Mouse (Mus musculus): Measurements from ENCODE around the gene Gsg1l. TPM values are rescaled to one million over a fixed set of nuclear protein-coding genes. Genes with fewer than 3 reads are reported as not detected.

The Gsg1l gene
- polyA plus RNA-seq, 1 experiment from 2014 or later: 0.70 TPM

- Histone ChIP-seq H3K27ac (replicated peaks; ENCODE audit: low read depth, low read length) (no peak overlapping the region), H3K27me3 (ENCODE audit: control insufficient read depth, insufficient read depth, low read length) (no peaks in the 10 kb centered on the region), H3K9ac (replicated peaks; ENCODE audit: low read length) (no peak overlapping the region), H3K4me3 (ENCODE audit: low read depth, low read length) (no peak overlapping the region), H3K9me3 (replicated peaks; ENCODE audit: control insufficient read depth, low read length) (no peaks in the 10 kb centered on the region), H3K36me3 (replicated peaks; ENCODE audit: control insufficient read depth, insufficient read depth, low read depth, low read length) (peaks cover 16% of the 10 kb centered on the region), H3K4me1 (ENCODE audit: control insufficient read depth, insufficient read depth, low read length) (no peaks in the 10 kb centered on the region), H3K4me2 (ENCODE audit: low read depth, low read length) (no peak overlapping the region)
- ATAC-seq (replicated peaks; ENCODE audit: insufficient number of reproducible peaks, low FRiP score, low TSS enrichment, low read depth) (no peak), DNase-seq (ENCODE audit: low spot score) (no peak)
- WGBS: 95% methylated on average over 11 of the region's 11 CpGs
These were observed 18.2 kb upstream of the Gsg1l start for GRCm38 (mm10) chr7:126100440-126100839.

- 82% methylated on average over 2 of the region's 2 CpGs for WGBS
- Histone ChIP-seq H3K27me3 (ENCODE audit: control insufficient read depth, insufficient read depth, low read length) (no peaks in the 10 kb centered on the region), H3K27ac (replicated peaks; ENCODE audit: low read depth, low read length) (no peak overlapping the region), H3K4me3 (ENCODE audit: low read depth, low read length) (no peak overlapping the region), H3K4me1 (ENCODE audit: control insufficient read depth, insufficient read depth, low read length) (no peaks in the 10 kb centered on the region), H3K9ac (replicated peaks; ENCODE audit: low read length) (no peak overlapping the region), H3K4me2 (ENCODE audit: low read depth, low read length) (no peak overlapping the region), H3K9me3 (replicated peaks; ENCODE audit: control insufficient read depth, low read length) (no peaks in the 10 kb centered on the region), H3K36me3 (replicated peaks; ENCODE audit: control insufficient read depth, insufficient read depth, low read depth, low read length) (peaks cover 16% of the 10 kb centered on the region)
- ATAC-seq (replicated peaks; ENCODE audit: insufficient number of reproducible peaks, low FRiP score, low TSS enrichment, low read depth) (no peak), DNase-seq (ENCODE audit: low spot score) (no peak)
These were observed 17.6 kb upstream of the Gsg1l start for GRCm38 (mm10) chr7:126099835-126100234.

GRCm38 (mm10) chr7:126099163-126099775, 17.1 kb upstream of the Gsg1l start:
- H3K27ac ChIP-seq (replicated peaks; ENCODE audit: low read depth, low read length): no peak overlapping the region
- no peaks in the 10 kb centered on the region for H3K4me1 ChIP-seq (ENCODE audit: control insufficient read depth, insufficient read depth, low read length)
- DNase-seq (ENCODE audit: low spot score) (no peak), ATAC-seq (replicated peaks; ENCODE audit: insufficient number of reproducible peaks, low FRiP score, low TSS enrichment, low read depth) (no peak)
- H3K9ac ChIP-seq (replicated peaks; ENCODE audit: low read length): no peak overlapping the region
- H3K4me3 ChIP-seq (ENCODE audit: low read depth, low read length): no peak overlapping the region
- 94% methylated on average over 7 of the region's 7 CpGs for WGBS
- H3K27me3 ChIP-seq (ENCODE audit: control insufficient read depth, insufficient read depth, low read length): no peaks in the 10 kb centered on the region
- no peak overlapping the region for H3K4me2 ChIP-seq (ENCODE audit: low read depth, low read length)
- H3K36me3 ChIP-seq (replicated peaks; ENCODE audit: control insufficient read depth, insufficient read depth, low read depth, low read length): peaks cover 16% of the 10 kb centered on the region
- no peaks in the 10 kb centered on the region for H3K9me3 ChIP-seq (replicated peaks; ENCODE audit: control insufficient read depth, low read length)

GRCm38 (mm10) chr7:126097219-126097915, 15.2 kb upstream of the Gsg1l start:
- Histone ChIP-seq H3K4me1 (ENCODE audit: control insufficient read depth, insufficient read depth, low read length) (no peaks in the 10 kb centered on the region), H3K4me3 (ENCODE audit: low read depth, low read length) (no peak overlapping the region), H3K27me3 (ENCODE audit: control insufficient read depth, insufficient read depth, low read length) (no peaks in the 10 kb centered on the region), H3K36me3 (replicated peaks; ENCODE audit: control insufficient read depth, insufficient read depth, low read depth, low read length) (peaks cover 15% of the 10 kb centered on the region), H3K9ac (replicated peaks; ENCODE audit: low read length) (no peak overlapping the region), H3K27ac (replicated peaks; ENCODE audit: low read depth, low read length) (no peak overlapping the region), H3K4me2 (ENCODE audit: low read depth, low read length) (no peak overlapping the region), H3K9me3 (replicated peaks; ENCODE audit: control insufficient read depth, low read length) (no peaks in the 10 kb centered on the region)
- ATAC-seq (replicated peaks; ENCODE audit: insufficient number of reproducible peaks, low FRiP score, low TSS enrichment, low read depth): no peak
- DNase-seq (ENCODE audit: low spot score): no peak
- 72% methylated on average over 7 of the region's 9 CpGs for WGBS

GRCm38 (mm10) chr7:126096596-126096995, 14.4 kb upstream of the Gsg1l start:
- Histone ChIP-seq H3K27ac (replicated peaks; ENCODE audit: low read depth, low read length) (no peak overlapping the region), H3K9ac (replicated peaks; ENCODE audit: low read length) (no peak overlapping the region), H3K27me3 (ENCODE audit: control insufficient read depth, insufficient read depth, low read length) (no peaks in the 10 kb centered on the region), H3K4me3 (ENCODE audit: low read depth, low read length) (no peak overlapping the region), H3K4me2 (ENCODE audit: low read depth, low read length) (no peak overlapping the region), H3K36me3 (replicated peaks; ENCODE audit: control insufficient read depth, insufficient read depth, low read depth, low read length) (peaks cover 9% of the 10 kb centered on the region), H3K4me1 (ENCODE audit: control insufficient read depth, insufficient read depth, low read length) (no peaks in the 10 kb centered on the region), H3K9me3 (replicated peaks; ENCODE audit: control insufficient read depth, low read length) (no peaks in the 10 kb centered on the region)
- DNase-seq (ENCODE audit: low spot score) (no peak), ATAC-seq (replicated peaks; ENCODE audit: insufficient number of reproducible peaks, low FRiP score, low TSS enrichment, low read depth) (no peak)
- WGBS: 87% methylated on average over 5 of the region's 5 CpGs

- no peak for ATAC-seq (replicated peaks; ENCODE audit: insufficient number of reproducible peaks, low FRiP score, low TSS enrichment, low read depth)
- peaks cover 3% of the 10 kb centered on the region for H3K36me3 ChIP-seq (replicated peaks; ENCODE audit: control insufficient read depth, insufficient read depth, low read depth, low read length)
- no peak for DNase-seq (ENCODE audit: low spot score)
- H3K4me1 ChIP-seq (ENCODE audit: control insufficient read depth, insufficient read depth, low read length): no peaks in the 10 kb centered on the region
- H3K9me3 ChIP-seq (replicated peaks; ENCODE audit: control insufficient read depth, low read length): no peaks in the 10 kb centered on the region
- H3K9ac ChIP-seq (replicated peaks; ENCODE audit: low read length): no peak overlapping the region
- no peak overlapping the region for H3K4me2 ChIP-seq (ENCODE audit: low read depth, low read length)
- no peak overlapping the region for H3K4me3 ChIP-seq (ENCODE audit: low read depth, low read length)
- WGBS: 91% methylated on average over 5 of the region's 5 CpGs
- H3K27me3 ChIP-seq (ENCODE audit: control insufficient read depth, insufficient read depth, low read length): no peaks in the 10 kb centered on the region
- no peak overlapping the region for H3K27ac ChIP-seq (replicated peaks; ENCODE audit: low read depth, low read length)
These were observed 12.5 kb upstream of the Gsg1l start for GRCm38 (mm10) chr7:126094738-126095137.

- no peaks in the 10 kb centered on the region for H3K9me3 ChIP-seq (replicated peaks; ENCODE audit: control insufficient read depth, low read length)
- DNase-seq (ENCODE audit: low spot score) (no peak), ATAC-seq (replicated peaks; ENCODE audit: insufficient number of reproducible peaks, low FRiP score, low TSS enrichment, low read depth) (no peak)
- 45% methylated on average over 3 of the region's 3 CpGs for WGBS
- no peak overlapping the region for H3K4me2 ChIP-seq (ENCODE audit: low read depth, low read length)
- no peaks in the 10 kb centered on the region for H3K36me3 ChIP-seq (replicated peaks; ENCODE audit: control insufficient read depth, insufficient read depth, low read depth, low read length)
- no peak overlapping the region for H3K9ac ChIP-seq (replicated peaks; ENCODE audit: low read length)
- no peak overlapping the region for H3K27ac ChIP-seq (replicated peaks; ENCODE audit: low read depth, low read length)
- no peaks in the 10 kb centered on the region for H3K27me3 ChIP-seq (ENCODE audit: control insufficient read depth, insufficient read depth, low read length)
- H3K4me3 ChIP-seq (ENCODE audit: low read depth, low read length): no peak overlapping the region
- H3K4me1 ChIP-seq (ENCODE audit: control insufficient read depth, insufficient read depth, low read length): no peaks in the 10 kb centered on the region
These were observed 11.0 kb upstream of the Gsg1l start for GRCm38 (mm10) chr7:126093162-126093561.

GRCm38 (mm10) chr7:126089782-126090181, 7.6 kb upstream of the Gsg1l start:
- Histone ChIP-seq H3K9ac (replicated peaks; ENCODE audit: low read length) (no peak overlapping the region), H3K36me3 (replicated peaks; ENCODE audit: control insufficient read depth, insufficient read depth, low read depth, low read length) (no peaks in the 10 kb centered on the region), H3K4me1 (ENCODE audit: control insufficient read depth, insufficient read depth, low read length) (no peaks in the 10 kb centered on the region), H3K9me3 (replicated peaks; ENCODE audit: control insufficient read depth, low read length) (no peaks in the 10 kb centered on the region), H3K4me2 (ENCODE audit: low read depth, low read length) (no peak overlapping the region), H3K27me3 (ENCODE audit: control insufficient read depth, insufficient read depth, low read length) (0 out of 2 replicates have a peak, but pooled peaks cover 2% of the 10 kb centered on the region), H3K4me3 (ENCODE audit: low read depth, low read length) (no peak overlapping the region), H3K27ac (replicated peaks; ENCODE audit: low read depth, low read length) (no peak overlapping the region)
- 19% methylated on average over 6 of the region's 6 CpGs for WGBS
- ATAC-seq (replicated peaks; ENCODE audit: insufficient number of reproducible peaks, low FRiP score, low TSS enrichment, low read depth) (no peak), DNase-seq (ENCODE audit: low spot score) (peak; percentile 86)

Data from embryonic facial prominence, embryonic 11.5 days (tissue).